Mouse (Mus musculus) CH12.LX (cell line): Measurements from ENCODE around the gene Atf1.

ENCODE experiments used
- ETS1 ChIP-seq: conservative IDR thresholded peaks from 2 replicates; pipeline ENCODE4 v1.6.1; 2012; ENCODE audit warnings: low read depth, mild to moderate bottlenecking, inconsistent platforms, low read length, improper control_type of control experiment, moderate library complexity
- RCOR1 ChIP-seq: conservative IDR thresholded peaks from 2 replicates; pipeline ENCODE4 v1.6.1; 2012; ENCODE audit warnings: low read depth, mild to moderate bottlenecking, inconsistent platforms, low read length, improper control_type of control experiment
- SIN3A ChIP-seq: IDR thresholded peaks from 2 replicates; pipeline ENCODE4 v1.6.1; 2012; ENCODE audit warnings: low read length, improper control_type of control experiment, inconsistent platforms
- UBTF ChIP-seq: IDR thresholded peaks from 2 replicates; pipeline ENCODE4 v1.6.1; 2012; ENCODE audit warnings: low read depth, mild to moderate bottlenecking, inconsistent platforms, low read length, improper control_type of control experiment, moderate library complexity
- ZMIZ1 ChIP-seq: IDR thresholded peaks from 2 replicates; pipeline ENCODE4 v1.6.1; 2012; ENCODE audit warnings: low read depth, mild to moderate bottlenecking, inconsistent platforms, low read length, improper control_type of control experiment
- ZNF384 ChIP-seq: IDR thresholded peaks from 2 replicates; pipeline ENCODE4 v1.6.1; 2012; ENCODE audit warnings: low read depth, low read length, improper control_type of control experiment, inconsistent platforms

DNA sequence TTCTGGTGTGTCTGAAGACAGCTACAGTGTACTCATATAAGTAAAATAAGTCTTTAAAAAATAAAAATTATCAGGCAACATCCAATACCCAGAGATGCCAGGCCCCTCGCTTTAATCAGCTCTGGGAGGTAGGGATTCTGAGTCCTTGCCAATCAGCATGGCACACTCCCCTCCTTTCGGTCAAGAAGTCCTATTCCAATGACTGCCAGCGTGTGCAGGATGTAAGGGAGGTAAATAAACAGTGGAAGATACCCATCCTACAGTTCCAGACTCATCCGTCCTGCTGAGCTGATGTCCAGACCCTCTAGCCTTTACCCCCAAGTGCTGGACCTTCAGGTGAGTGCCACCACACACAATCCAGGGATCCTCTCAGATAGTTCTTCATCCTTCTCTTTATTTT is 2.2 kb upstream of the Atf1 start:
- TF ChIP-seq ETS1 (no peak), ZMIZ1 (no peak), SIN3A (no peak), RCOR1 (no peak), ZNF384 (no peak), UBTF (no peak)
